Mouse (Mus musculus): ENCODE data around the gene Zcchc14. TPM values are rescaled to one million over a fixed set of nuclear protein-coding genes. Genes with fewer than 3 reads are reported as not detected.

The Zcchc14 gene
- 23.2 and 48.4 TPM in 2 replicates for polyA plus RNA-seq (2012; rRNA removed; ENCODE audit: low replicate concordance)

DNA sequence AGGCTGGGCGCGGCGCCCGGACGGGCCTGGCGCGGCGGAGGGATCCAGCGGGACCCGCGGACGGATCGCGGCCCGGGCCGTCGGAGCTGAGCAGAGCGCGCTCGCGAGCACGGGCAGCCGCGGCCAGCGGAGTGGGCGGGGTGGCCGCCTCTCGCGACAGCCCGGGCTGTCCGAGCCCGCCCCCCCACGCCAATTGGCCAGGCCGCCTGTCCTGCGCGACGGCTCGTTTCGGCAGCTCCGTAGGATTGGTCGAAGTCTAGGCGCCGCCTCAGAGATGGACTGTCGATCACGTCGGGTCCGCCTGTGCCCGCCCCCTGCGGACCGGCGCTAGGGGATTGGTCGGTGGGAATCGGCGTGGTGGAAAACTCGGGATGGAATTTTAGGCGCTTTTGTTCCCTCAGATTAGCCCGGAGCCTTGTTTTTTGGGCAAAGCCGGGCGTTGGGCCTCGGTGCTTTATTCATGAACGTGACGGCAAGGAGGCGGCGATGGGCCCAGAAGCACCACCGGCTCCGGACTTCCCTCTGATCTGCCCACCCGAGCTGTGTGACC lies at the start of gene Zcchc14:
Gene Zcchc14, minus strand, starts transcription at position 128 of the 550 bp plus-strand sequence.

DNA sequence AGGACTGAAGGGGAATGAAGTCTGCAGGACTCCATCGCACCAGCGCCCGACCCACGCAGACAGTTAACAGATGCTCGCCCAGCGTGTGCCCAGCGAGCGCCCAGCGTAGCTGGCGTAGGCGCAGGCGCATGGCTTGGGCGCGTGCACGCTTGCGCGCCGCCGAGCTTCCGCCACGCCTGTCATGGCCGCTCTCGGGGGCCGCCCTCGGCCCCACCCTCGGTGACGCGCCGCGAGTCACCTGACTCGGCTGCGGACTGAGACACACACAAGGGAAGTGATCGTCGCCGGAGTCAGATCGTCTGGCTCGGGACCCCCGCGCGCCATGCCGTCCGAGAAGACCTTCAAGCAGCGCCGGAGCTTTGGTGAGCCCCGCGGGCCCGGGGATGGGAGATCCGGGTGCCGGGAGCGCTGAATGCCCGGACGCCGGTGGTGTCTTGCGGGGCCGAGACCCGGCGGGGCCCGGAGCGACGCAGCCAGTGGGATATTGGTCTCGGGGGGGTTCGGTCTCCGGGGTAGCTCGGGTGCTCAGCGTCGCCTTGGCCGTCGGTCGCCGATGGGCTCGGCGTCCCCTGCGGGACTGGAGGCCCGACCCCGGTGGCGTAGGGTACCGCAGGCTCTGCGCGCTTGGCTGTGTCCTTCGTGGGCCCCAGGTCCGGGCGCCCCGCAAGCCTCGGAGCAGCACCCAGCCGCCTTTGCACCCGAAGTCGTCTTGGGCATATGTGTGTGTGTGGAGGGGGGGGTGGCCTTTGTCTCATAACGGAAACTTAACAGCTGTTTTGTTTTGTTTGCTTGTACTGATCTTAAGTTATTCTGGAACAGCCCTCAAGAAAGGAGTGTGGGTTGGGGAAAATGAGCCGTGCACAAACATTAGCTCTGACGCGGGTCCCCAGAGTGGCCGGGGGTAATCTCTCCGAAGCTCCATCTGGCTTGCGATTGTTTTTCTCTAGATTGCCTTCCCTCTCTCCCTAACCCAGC lies 62.2 kb downstream of the Zcchc14 start, which contains the start of gene Map1lc3b:
Gene Map1lc3b, plus strand, starts transcription at position 159 of the 975 bp plus-strand sequence.

DNA sequence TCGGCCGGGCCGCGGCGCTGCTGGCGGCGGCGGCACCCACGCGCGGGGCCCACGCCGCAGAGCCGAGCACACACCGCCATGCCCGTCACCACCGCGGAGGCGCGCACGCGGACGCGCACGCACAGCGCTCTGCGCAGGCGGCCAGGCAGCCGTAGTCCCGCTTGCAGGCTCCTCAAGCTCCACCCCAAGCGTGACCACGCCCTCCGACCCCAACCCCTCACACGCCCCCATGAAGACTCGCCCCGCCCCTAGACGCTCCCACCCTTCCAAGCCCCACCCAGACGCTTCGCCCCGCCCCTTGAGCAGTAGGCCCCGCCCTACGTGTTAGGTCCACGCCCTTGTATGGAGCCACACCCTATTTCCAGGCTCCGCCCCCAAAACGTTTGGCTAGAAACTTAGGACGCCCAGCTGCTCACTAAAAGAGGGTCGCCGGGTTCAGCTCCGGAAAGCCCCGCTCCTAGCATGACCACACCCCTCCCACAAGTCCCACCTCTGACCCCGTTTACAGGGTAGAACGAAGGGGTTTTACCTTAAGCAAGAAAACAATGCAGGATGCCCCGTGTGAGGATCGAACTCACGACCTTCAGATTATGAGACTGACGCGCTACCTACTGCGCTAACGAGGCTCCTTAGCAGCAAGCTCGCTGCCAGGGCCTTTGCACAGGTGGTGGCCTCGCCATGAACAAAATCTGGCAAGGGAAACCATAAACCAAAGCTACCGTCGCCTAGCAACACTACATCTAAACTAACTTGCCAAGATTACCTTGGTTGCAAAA lies 73.8 kb downstream of the Zcchc14 start, which contains the start of gene Fbxo31:
Gene Fbxo31, minus strand, starts transcription at position 131 of the 776 bp plus-strand sequence.

Other genes starting within 250 kb of the Zcchc14 start
- gene 1700018B08Rik, start 108.6 kb downstream of the Zcchc14 start, polyA plus RNA-seq (2012; rRNA removed; ENCODE audit: low replicate concordance), result not detected in 2 replicates
- 28.6 and 43.1 TPM in 2 replicates for gene Fbxo31, start 74.1 kb downstream of the Zcchc14 start, polyA plus RNA-seq (2012; rRNA removed; ENCODE audit: low replicate concordance)
- gene Map1lc3b, start 62.5 kb downstream of the Zcchc14 start, polyA plus RNA-seq (2012; rRNA removed; ENCODE audit: low replicate concordance), result 113 and 154 TPM in 2 replicates
- gene Jph3, start 76.7 kb upstream of the Zcchc14 start, polyA plus RNA-seq (2012; rRNA removed; ENCODE audit: low replicate concordance), result 0.09 and 0.14 TPM in 2 replicates
- 24.1 and 31.0 TPM in 2 replicates for gene Klhdc4, start 176.7 kb upstream of the Zcchc14 start, polyA plus RNA-seq (2012; rRNA removed; ENCODE audit: low replicate concordance)

Measured in subcutaneous adipose tissue, adult 2 months (tissue).